Mouse (Mus musculus): ENCODE data around the gene Cyp2c38. TPM values are rescaled to one million over a fixed set of nuclear protein-coding genes. Genes with fewer than 3 reads are reported as not detected.
"Not testable (repeated sequence)": the region's sequence is repeated elsewhere in the genome, so short reads cannot be mapped to it uniquely, and the experiment has no call there.

The Cyp2c38 gene
- not detected in 2 replicates for polyA plus RNA-seq (2015; fragmentation: Nextera tagmentation; extraction: Ambion mirVana)

DNA sequence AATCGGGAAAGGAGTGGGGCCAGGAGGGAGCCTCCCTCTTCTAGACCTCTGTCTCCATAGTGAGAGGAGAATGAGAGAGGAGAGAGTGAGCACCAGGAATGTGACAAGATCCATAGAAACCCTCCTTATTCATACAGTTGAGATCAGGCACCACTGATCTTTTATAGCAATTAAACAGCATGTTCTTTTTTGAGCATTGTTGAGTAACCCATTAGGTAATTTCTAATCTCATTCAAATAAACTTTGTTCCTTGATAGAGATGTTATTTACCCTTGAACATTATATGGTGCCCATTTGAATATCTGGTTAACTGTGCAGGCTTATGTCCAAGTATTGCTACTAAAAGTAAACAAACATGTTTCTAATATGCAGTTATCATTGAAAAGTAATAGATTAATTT lies at the start of gene Cyp2c38:
TSS of gene Cyp2c38 (minus strand) at position 135 of the 400 bp plus-strand sequence.
- Histone ChIP-seq H3K9me3 (ENCODE audit: control insufficient read depth) (no peaks in the 10 kb centered on the region), H3K4me3 (ENCODE audit: low read depth, low read length) (no peak within 1 kb of the TSS), H3K36me3 (ENCODE audit: control insufficient read depth, insufficient read depth) (no peaks in the 10 kb centered on the region), H3K4me2 (replicated peaks; ENCODE audit: low read depth) (no peak within 1 kb of the TSS), H3K27me3 (replicated peaks; ENCODE audit: control insufficient read depth, insufficient read depth, low read length) (no peaks in the 10 kb centered on the region), H3K9ac (ENCODE audit: low read depth, low read length) (no peak within 1 kb of the TSS), H3K4me1 (replicated peaks; ENCODE audit: control insufficient read depth, insufficient read depth, low read length) (no peaks in the 10 kb centered on the region), H3K27ac (ENCODE audit: low read depth, low read length) (no peak within 1 kb of the TSS)
- no peak for ATAC-seq
- TF ChIP-seq CTCF (IDR thresholded peaks at IDR 0.05; ENCODE audit: low read depth), result no peak
- WGBS, result 79% methylated on average over 1 of the region's 1 CpGs

- H3K4me3 ChIP-seq (ENCODE audit: low read depth, low read length), result no peak within 1 kb of the TSS
- no peak for ATAC-seq
- H3K27me3 ChIP-seq (replicated peaks; ENCODE audit: control insufficient read depth, insufficient read depth, low read length), result no peaks in the 10 kb centered on the region
- no peaks in the 10 kb centered on the region for H3K36me3 ChIP-seq (ENCODE audit: control insufficient read depth, insufficient read depth)
- TF ChIP-seq CTCF (IDR thresholded peaks at IDR 0.05; ENCODE audit: low read depth), result no peak
- H3K9ac ChIP-seq (ENCODE audit: low read depth, low read length), result no peak within 1 kb of the TSS
- 62% methylated on average over 4 of the region's 4 CpGs for WGBS
- no peaks in the 10 kb centered on the region for H3K4me1 ChIP-seq (replicated peaks; ENCODE audit: control insufficient read depth, insufficient read depth, low read length)
- no peak within 1 kb of the TSS for H3K27ac ChIP-seq (ENCODE audit: low read depth, low read length)
- no peaks in the 10 kb centered on the region for H3K9me3 ChIP-seq (ENCODE audit: control insufficient read depth)
- H3K4me2 ChIP-seq (replicated peaks; ENCODE audit: low read depth), result no peak within 1 kb of the TSS
These were observed 47.7 kb upstream of the Cyp2c38 start, which contains the start of gene Cyp2c39 for GRCm38 (mm10) chr19:39510534-39510933. Gene Cyp2c39, plus strand, starts transcription at chr19:39510862.

DNA sequence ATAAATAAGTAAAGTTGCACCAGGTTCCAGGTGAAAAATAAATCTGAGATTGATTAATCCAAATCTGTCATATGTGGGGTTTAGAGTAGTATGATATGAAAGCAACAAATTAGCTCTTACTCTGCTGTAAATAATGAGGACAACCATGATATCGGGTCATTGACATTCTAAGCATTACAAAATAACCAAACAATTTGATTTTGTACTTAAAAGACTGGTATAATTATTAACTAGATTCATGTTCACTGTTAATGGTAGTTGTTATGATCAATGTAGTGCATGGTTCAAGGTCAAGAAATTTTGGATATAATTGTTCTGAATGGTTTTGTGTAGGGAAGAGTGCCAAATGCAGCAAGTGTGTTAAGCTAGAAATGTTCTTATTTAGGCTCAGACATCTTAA lies 46.7 kb upstream of the Cyp2c38 start:
- H3K4me2 ChIP-seq (replicated peaks; ENCODE audit: low read depth), result no peak overlapping the region
- no peak overlapping the region for H3K4me3 ChIP-seq (ENCODE audit: low read depth, low read length)
- no peak overlapping the region for H3K9ac ChIP-seq (ENCODE audit: low read depth, low read length)
- no peaks in the 10 kb centered on the region for H3K4me1 ChIP-seq (replicated peaks; ENCODE audit: control insufficient read depth, insufficient read depth, low read length)
- TF ChIP-seq CTCF (IDR thresholded peaks at IDR 0.05; ENCODE audit: low read depth), result no peak
- ATAC-seq, result no peak
- H3K9me3 ChIP-seq (ENCODE audit: control insufficient read depth), result no peaks in the 10 kb centered on the region
- no peak overlapping the region for H3K27ac ChIP-seq (ENCODE audit: low read depth, low read length)
- H3K36me3 ChIP-seq (ENCODE audit: control insufficient read depth, insufficient read depth), result no peaks in the 10 kb centered on the region
- 63% methylated on average over 1 of the region's 1 CpGs for WGBS
- H3K27me3 ChIP-seq (replicated peaks; ENCODE audit: control insufficient read depth, insufficient read depth, low read length), result no peaks in the 10 kb centered on the region

DNA sequence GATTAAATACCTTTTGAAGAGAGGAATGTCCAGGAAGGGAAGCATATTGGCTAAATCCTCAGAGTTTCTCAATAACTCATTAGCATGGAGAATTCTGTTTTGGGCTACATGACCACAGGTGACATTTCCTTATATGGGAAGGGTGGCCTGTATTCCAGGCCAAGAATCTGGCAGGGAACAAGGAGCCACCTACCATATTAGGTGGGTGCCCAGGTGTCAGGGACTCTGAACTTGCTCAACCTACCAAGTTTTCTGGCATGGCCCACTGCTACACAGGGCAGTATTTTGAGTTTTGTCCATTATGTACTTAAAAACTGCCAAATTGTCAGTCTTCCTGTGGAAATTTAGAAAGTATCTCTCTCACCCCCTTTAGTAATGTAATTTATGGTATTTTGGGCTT lies 43.5 kb upstream of the Cyp2c38 start:
- Histone ChIP-seq H3K36me3 (ENCODE audit: control insufficient read depth, insufficient read depth) (no peaks in the 10 kb centered on the region), H3K4me3 (ENCODE audit: low read depth, low read length) (no peak overlapping the region), H3K4me1 (replicated peaks; ENCODE audit: control insufficient read depth, insufficient read depth, low read length) (no peaks in the 10 kb centered on the region), H3K9ac (ENCODE audit: low read depth, low read length) (no peak overlapping the region), H3K9me3 (ENCODE audit: control insufficient read depth) (no peaks in the 10 kb centered on the region), H3K27ac (ENCODE audit: low read depth, low read length) (no peak overlapping the region), H3K27me3 (replicated peaks; ENCODE audit: control insufficient read depth, insufficient read depth, low read length) (no peaks in the 10 kb centered on the region), H3K4me2 (replicated peaks; ENCODE audit: low read depth) (no peak overlapping the region)
- ATAC-seq, result no peak
- TF ChIP-seq CTCF (IDR thresholded peaks at IDR 0.05; ENCODE audit: low read depth), result no peak

- not testable (repeated sequence) for H3K9ac ChIP-seq (ENCODE audit: low read depth, low read length); ATAC-seq; H3K4me1 ChIP-seq (replicated peaks; ENCODE audit: control insufficient read depth, insufficient read depth, low read length); H3K4me2 ChIP-seq (replicated peaks; ENCODE audit: low read depth); H3K36me3 ChIP-seq (ENCODE audit: control insufficient read depth, insufficient read depth); H3K4me3 ChIP-seq (ENCODE audit: low read depth, low read length); H3K27ac ChIP-seq (ENCODE audit: low read depth, low read length); H3K27me3 ChIP-seq (replicated peaks; ENCODE audit: control insufficient read depth, insufficient read depth, low read length); H3K9me3 ChIP-seq (ENCODE audit: control insufficient read depth)
- WGBS, result 98% methylated on average over 1 of the region's 1 CpGs
These were observed 21.1 kb upstream of the Cyp2c38 start for GRCm38 (mm10) chr19:39483961-39484360.

DNA sequence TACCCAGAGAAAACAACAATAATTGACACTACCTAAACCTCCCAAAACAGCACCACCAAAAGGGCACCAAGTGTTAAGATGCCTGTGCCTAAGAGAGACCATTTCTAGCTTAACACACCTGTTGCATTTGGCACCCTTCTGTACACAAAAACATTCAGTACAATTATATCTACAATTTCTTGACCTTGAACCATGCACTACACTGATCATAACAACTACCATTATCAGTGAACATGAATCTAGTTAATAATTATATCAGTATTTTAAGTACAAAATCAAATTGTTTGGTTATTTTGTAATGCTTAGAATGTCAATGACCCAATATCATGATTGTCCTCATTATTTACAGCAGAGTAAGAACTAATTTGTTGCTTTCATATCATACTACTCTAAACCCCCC lies 1.0 kb upstream of the Cyp2c38 start:
- Histone ChIP-seq H3K27ac (ENCODE audit: low read depth, low read length) (no peak overlapping the region), H3K9ac (ENCODE audit: low read depth, low read length) (no peak overlapping the region), H3K9me3 (ENCODE audit: control insufficient read depth) (no peaks in the 10 kb centered on the region), H3K4me1 (replicated peaks; ENCODE audit: control insufficient read depth, insufficient read depth, low read length) (no peaks in the 10 kb centered on the region), H3K27me3 (replicated peaks; ENCODE audit: control insufficient read depth, insufficient read depth, low read length) (no peaks in the 10 kb centered on the region), H3K36me3 (ENCODE audit: control insufficient read depth, insufficient read depth) (no peaks in the 10 kb centered on the region), H3K4me3 (ENCODE audit: low read depth, low read length) (no peak overlapping the region), H3K4me2 (replicated peaks; ENCODE audit: low read depth) (no peak overlapping the region)
- no peak for TF ChIP-seq CTCF (IDR thresholded peaks at IDR 0.05; ENCODE audit: low read depth)
- ATAC-seq, result no peak

Other genes starting within 250 kb of the Cyp2c38 start
- gene Cyp2c29, start 193.7 kb downstream of the Cyp2c38 start, polyA plus RNA-seq (2015; fragmentation: Nextera tagmentation; extraction: Ambion mirVana), result not detected in 2 replicates
- gene Cyp2c39, start 47.8 kb upstream of the Cyp2c38 start, polyA plus RNA-seq (2015; fragmentation: Nextera tagmentation; extraction: Ambion mirVana), result not detected in 2 replicates
- 0.86 and 1.3 TPM in 2 replicates for gene Cyp2c67, start 186.0 kb upstream of the Cyp2c38 start, polyA plus RNA-seq (2015; fragmentation: Nextera tagmentation; extraction: Ambion mirVana)

Measured in intestine, postnatal 0 days (tissue).